Mouse (Mus musculus): ENCODE data around the gene Ppp1r15a. TPM values are rescaled to one million over a fixed set of nuclear protein-coding genes. Genes with fewer than 3 reads are reported as not detected.

Ppp1r15a gene
- polyA plus RNA-seq, 1 experiment: 13.5 TPM

DNA sequence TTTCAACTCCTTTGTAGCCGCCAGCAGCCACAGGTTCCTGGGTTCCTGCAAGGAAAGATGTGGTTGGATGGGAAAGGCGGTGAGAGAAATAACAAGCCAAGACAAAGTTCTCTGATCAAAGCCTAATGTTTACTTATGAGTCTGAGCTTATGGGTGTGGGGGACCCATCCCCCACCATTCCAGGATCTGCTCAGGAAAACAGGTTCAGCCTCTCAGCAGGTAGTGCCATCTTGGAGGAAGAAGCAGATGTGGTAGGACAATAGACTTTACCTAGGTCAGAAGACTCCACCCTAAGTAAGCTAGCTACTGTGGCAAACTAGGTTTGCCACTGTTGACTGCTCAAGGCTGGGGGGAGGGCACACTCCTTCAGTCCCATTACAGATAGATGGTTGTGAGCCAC is 38.7 kb upstream of the Ppp1r15a start:
- no peak for TF ChIP-seq CTCF (IDR thresholded peaks at IDR 0.05; ENCODE audit: borderline replicate concordance, extremely low read depth, insufficient read depth, insufficient read length)
- no peak for DNase-seq (ENCODE audit: low read depth)

GRCm38 (mm10) chr7:45561624-45562520 is 35.8 kb upstream of the Ppp1r15a start:
- TF ChIP-seq POLR2A (IDR thresholded peaks at IDR 0.05; ENCODE audit: borderline replicate concordance, extremely low read depth, insufficient read depth, insufficient read length, poor library complexity, severe bottlenecking): no peak
- TF ChIP-seq CTCF (IDR thresholded peaks at IDR 0.05; ENCODE audit: borderline replicate concordance, extremely low read depth, insufficient read depth, insufficient read length): no peak
- no peak for DNase-seq (ENCODE audit: low read depth)

GRCm38 (mm10) chr7:45560843-45561623 is 35.0 kb upstream of the Ppp1r15a start:
- DNase-seq (ENCODE audit: low read depth): peak; percentile 82
- TF ChIP-seq CTCF (IDR thresholded peaks at IDR 0.05; ENCODE audit: borderline replicate concordance, extremely low read depth, insufficient read depth, insufficient read length): peak; percentile 90
- no peak for TF ChIP-seq POLR2A (IDR thresholded peaks at IDR 0.05; ENCODE audit: borderline replicate concordance, extremely low read depth, insufficient read depth, insufficient read length, poor library complexity, severe bottlenecking)

- no peak for DNase-seq (ENCODE audit: low read depth)
- TF ChIP-seq CTCF (IDR thresholded peaks at IDR 0.05; ENCODE audit: borderline replicate concordance, extremely low read depth, insufficient read depth, insufficient read length) (no peak), POLR2A (IDR thresholded peaks at IDR 0.05; ENCODE audit: borderline replicate concordance, extremely low read depth, insufficient read depth, insufficient read length, poor library complexity, severe bottlenecking) (no peak)
These were observed 34.2 kb upstream of the Ppp1r15a start for GRCm38 (mm10) chr7:45560241-45560640.

GRCm38 (mm10) chr7:45558907-45559306 is 32.8 kb upstream of the Ppp1r15a start:
- TF ChIP-seq CTCF (IDR thresholded peaks at IDR 0.05; ENCODE audit: borderline replicate concordance, extremely low read depth, insufficient read depth, insufficient read length) (no peak), POLR2A (IDR thresholded peaks at IDR 0.05; ENCODE audit: borderline replicate concordance, extremely low read depth, insufficient read depth, insufficient read length, poor library complexity, severe bottlenecking) (no peak)

GRCm38 (mm10) chr7:45555787-45556186 is 29.7 kb upstream of the Ppp1r15a start:
- peak; percentile 81 for DNase-seq (ENCODE audit: low read depth)
- TF ChIP-seq POLR2A (IDR thresholded peaks at IDR 0.05; ENCODE audit: borderline replicate concordance, extremely low read depth, insufficient read depth, insufficient read length, poor library complexity, severe bottlenecking) (no peak), CTCF (IDR thresholded peaks at IDR 0.05; ENCODE audit: borderline replicate concordance, extremely low read depth, insufficient read depth, insufficient read length) (peak; percentile 84)

More at GRCm38 (mm10) chr7:45558907-45559306, 32.8 kb upstream of the Ppp1r15a start:
- no peak for DNase-seq (ENCODE audit: low read depth)

GRCm38 (mm10) chr7:45554744-45555143 is 28.7 kb upstream of the Ppp1r15a start, which contains the start of gene Hsd17b14:
TSS of gene Hsd17b14 (plus strand) at chr7:45554893.
- TF ChIP-seq CTCF (IDR thresholded peaks at IDR 0.05; ENCODE audit: borderline replicate concordance, extremely low read depth, insufficient read depth, insufficient read length): no peak
- TF ChIP-seq POLR2A (IDR thresholded peaks at IDR 0.05; ENCODE audit: borderline replicate concordance, extremely low read depth, insufficient read depth, insufficient read length, poor library complexity, severe bottlenecking): no peak
- DNase-seq (ENCODE audit: low read depth): no peak

DNA sequence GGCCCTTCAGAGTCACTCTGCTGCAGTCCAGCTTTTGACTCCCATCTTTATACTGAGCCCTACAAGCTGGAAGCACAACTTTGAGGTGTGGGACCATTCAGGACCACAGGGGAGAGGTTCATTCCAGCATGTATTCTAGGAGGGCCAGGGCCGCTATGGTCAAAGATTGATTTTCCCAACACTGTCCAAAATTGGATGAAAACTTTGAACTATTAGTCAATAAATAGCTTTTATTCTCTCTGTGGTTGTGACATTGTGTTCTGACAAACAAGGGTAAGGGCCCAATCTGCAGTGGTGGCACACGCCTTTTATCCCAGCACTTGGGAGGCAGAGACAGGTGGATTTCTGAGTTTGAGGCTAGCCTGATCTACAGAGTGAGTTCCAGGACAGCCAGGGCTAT is 27.9 kb upstream of the Ppp1r15a start:
- TF ChIP-seq POLR2A (IDR thresholded peaks at IDR 0.05; ENCODE audit: borderline replicate concordance, extremely low read depth, insufficient read depth, insufficient read length, poor library complexity, severe bottlenecking) (no peak), CTCF (IDR thresholded peaks at IDR 0.05; ENCODE audit: borderline replicate concordance, extremely low read depth, insufficient read depth, insufficient read length) (no peak)
- no peak for DNase-seq (ENCODE audit: low read depth)

DNA sequence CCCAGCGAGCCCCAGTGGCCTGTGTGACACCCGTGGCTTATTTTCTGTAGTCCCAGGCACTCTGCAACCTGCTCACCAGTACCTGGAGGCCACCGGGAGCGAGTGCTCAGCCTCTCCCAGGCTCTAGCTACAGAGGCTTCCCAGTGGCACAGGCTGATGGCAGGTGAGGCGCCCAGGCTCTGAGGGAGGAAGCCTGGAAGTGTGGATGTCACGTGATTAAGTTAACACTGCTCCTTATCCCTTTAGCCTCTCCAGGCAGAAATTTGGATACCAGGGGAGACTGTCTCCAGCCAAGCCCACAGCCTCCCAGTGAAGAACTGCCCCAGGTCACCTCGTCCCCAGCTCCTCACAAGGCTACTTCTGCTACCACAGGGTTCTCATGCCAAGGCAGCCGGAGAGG is 27.5 kb upstream of the Ppp1r15a start:
- DNase-seq (ENCODE audit: low read depth): no peak

DNA sequence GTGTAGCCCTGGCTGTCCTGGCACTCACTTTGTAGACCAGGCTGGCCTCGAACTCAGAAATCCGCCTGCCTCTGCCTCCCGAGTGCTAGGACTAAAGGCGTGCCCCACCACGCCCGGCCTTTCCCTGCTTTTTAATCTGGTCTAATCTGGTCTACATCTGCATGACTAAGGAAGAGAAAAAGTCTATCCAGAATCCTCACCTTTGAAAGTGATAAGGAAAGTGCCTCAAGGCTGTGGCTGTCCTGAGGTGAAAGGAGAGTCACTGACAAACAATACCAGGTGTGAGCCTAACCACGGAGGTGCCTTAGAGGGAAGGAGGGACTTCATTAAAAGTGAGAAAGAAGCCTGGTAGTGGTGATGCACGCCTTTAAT is 25.4 kb upstream of the Ppp1r15a start:
- no peak for TF ChIP-seq POLR2A (IDR thresholded peaks at IDR 0.05; ENCODE audit: borderline replicate concordance, extremely low read depth, insufficient read depth, insufficient read length, poor library complexity, severe bottlenecking)
- no peak for TF ChIP-seq CTCF (IDR thresholded peaks at IDR 0.05; ENCODE audit: borderline replicate concordance, extremely low read depth, insufficient read depth, insufficient read length)
- no peak for DNase-seq (ENCODE audit: low read depth)

More for the DNA sequence above, 27.5 kb upstream of the Ppp1r15a start:
- no peak for TF ChIP-seq CTCF (IDR thresholded peaks at IDR 0.05; ENCODE audit: borderline replicate concordance, extremely low read depth, insufficient read depth, insufficient read length)
- no peak for TF ChIP-seq POLR2A (IDR thresholded peaks at IDR 0.05; ENCODE audit: borderline replicate concordance, extremely low read depth, insufficient read depth, insufficient read length, poor library complexity, severe bottlenecking)

- TF ChIP-seq POLR2A (IDR thresholded peaks at IDR 0.05; ENCODE audit: borderline replicate concordance, extremely low read depth, insufficient read depth, insufficient read length, poor library complexity, severe bottlenecking) (no peak), CTCF (IDR thresholded peaks at IDR 0.05; ENCODE audit: borderline replicate concordance, extremely low read depth, insufficient read depth, insufficient read length) (no peak)
- DNase-seq (ENCODE audit: low read depth): no peak
These were observed 24.9 kb upstream of the Ppp1r15a start for GRCm38 (mm10) chr7:45550821-45551511.

All from brain, embryonic 14.5 days (tissue).